ENCODE assay signal across 12 mouse cellular contexts in genomic region chr4:82364696-82365385, GRCm38 (mm10).
DNase-seq lines count a peak whose midpoint lies in the region; ATAC-seq and TF ChIP-seq lines count a peak whose summit lies in the region.
"Had no signal": no experiment of that assay in that cellular context is flagged by ENCODE, and none has a peak within 500 bp of the region (broad histone marks: within the 10 kb centered on the region; RNA-seq: fewer than 3 reads in every experiment).

No protein-coding gene starts in this region.

- no peak for TF ChIP-seq CTCF in kidney, postnatal 0 days (IDR thresholded peaks at IDR 0.05; ENCODE audit: low read depth)
- no peak for TF ChIP-seq CTCF in testis, adult 2 months (IDR thresholded peaks at IDR 0.05; ENCODE audit: control insufficient read depth, insufficient read depth, insufficient replicate concordance, low read depth, low read length)

- 0 out of 2 replicates have a peak overlapping the region, but pooled peaks have one; percentile 15 for H3K27ac ChIP-seq in forebrain, embryonic 15.5 days (replicated peaks)
- H3K27ac ChIP-seq in forebrain, embryonic 14.5 days (ENCODE audit: low read depth, low read length) = no peak overlapping the region
- H3K27ac ChIP-seq in kidney, postnatal 0 days = peak overlapping the region; percentile 5; the same call in 1 of the 2 replicates
- peak overlapping the region; percentile 21; the same call in 1 of the 2 replicates for H3K27ac ChIP-seq in testis, adult 2 months (ENCODE audit: control insufficient read depth, insufficient read depth, low read depth, low read length)
- H3K27ac ChIP-seq: embryonic facial prominence, embryonic 12.5 days; hindbrain, embryonic 10.5 days had no signal

- 88% methylated on average over 4 of the region's 4 CpGs for WGBS in forebrain, embryonic 15.5 days
- WGBS in forebrain, embryonic 14.5 days = 93% methylated on average over 4 of the region's 4 CpGs
- 59% methylated on average over 4 of the region's 4 CpGs for WGBS in kidney, postnatal 0 days

- no peak overlapping the region for H3K4me2 ChIP-seq in forebrain, embryonic 15.5 days (replicated peaks)
- H3K4me2 ChIP-seq in forebrain, embryonic 14.5 days (ENCODE audit: low read length) = no peak overlapping the region
- H3K4me2 ChIP-seq in kidney, postnatal 0 days (ENCODE audit: low read length) = no peak overlapping the region
- H3K4me2 ChIP-seq: embryonic facial prominence, embryonic 12.5 days had no signal

- H3K9ac ChIP-seq in forebrain, embryonic 15.5 days (replicated peaks) = no peak overlapping the region
- H3K9ac ChIP-seq in forebrain, embryonic 14.5 days (ENCODE audit: low read length) = no peak overlapping the region
- H3K9ac ChIP-seq in kidney, postnatal 0 days (ENCODE audit: low read depth, low read length) = no peak overlapping the region
- H3K9ac ChIP-seq: embryonic facial prominence, embryonic 12.5 days had no signal

- no peak for TF ChIP-seq POLR2A in testis, adult 2 months (IDR thresholded peaks at IDR 0.05; ENCODE audit: control insufficient read depth, low read depth, low read length)

- ATAC-seq in forebrain, embryonic 15.5 days (replicated peaks) = no peak
- ATAC-seq in forebrain, embryonic 14.5 days = no peak
- ATAC-seq in kidney, postnatal 0 days (replicated peaks; ENCODE audit: low FRiP score, low read depth) = no peak

- no peak for DNase-seq in forebrain, embryonic 14.5 days (ENCODE audit: low spot score)
- no peak for DNase-seq in kidney, postnatal 0 days (ENCODE audit: low spot score)
- DNase-seq in kidney, postnatal 14 days = no peak
- DNase-seq in testis, postnatal 14 days (ENCODE audit: low spot score) = no peak
- DNase-seq in right cerebral cortex, postnatal 25 days = no peak
- no peak for DNase-seq in urinary bladder, postnatal 36 days (ENCODE audit: low spot score in 2 of 2)
- DNase-seq: cerebellum, adult 9-10 months; kidney, adult 18-20 months had no signal

- H3K4me3 ChIP-seq in forebrain, embryonic 15.5 days = no peak overlapping the region
- no peak overlapping the region for H3K4me3 ChIP-seq in forebrain, embryonic 14.5 days (ENCODE audit: low read depth, low read length)
- no peak overlapping the region for H3K4me3 ChIP-seq in kidney, postnatal 0 days (replicated peaks; ENCODE audit: low read depth, low read length)
- no peak overlapping the region for H3K4me3 ChIP-seq in testis, adult 2 months (ENCODE audit: control insufficient read depth, low read depth, low read length)
- H3K4me3 ChIP-seq: embryonic facial prominence, embryonic 12.5 days; hindbrain, embryonic 10.5 days had no signal

- no peaks in the 10 kb centered on the region for H3K36me3 ChIP-seq in forebrain, embryonic 15.5 days
- peaks cover 5% of the 10 kb centered on the region; the same call in 1 of the 2 replicates for H3K36me3 ChIP-seq in forebrain, embryonic 14.5 days (ENCODE audit: control insufficient read depth, insufficient read depth, low read length)
- no peaks in the 10 kb centered on the region for H3K36me3 ChIP-seq in kidney, postnatal 0 days (ENCODE audit: insufficient read depth, low read length)
- H3K36me3 ChIP-seq in testis, adult 2 months (ENCODE audit: control insufficient read depth, insufficient read depth, low read length) = no peaks in the 10 kb centered on the region
- H3K36me3 ChIP-seq: embryonic facial prominence, embryonic 12.5 days; hindbrain, embryonic 10.5 days had no signal

- no peaks in the 10 kb centered on the region for H3K9me3 ChIP-seq in forebrain, embryonic 15.5 days
- no peaks in the 10 kb centered on the region for H3K9me3 ChIP-seq in forebrain, embryonic 14.5 days (replicated peaks; ENCODE audit: control insufficient read depth, low read length)
- no peaks in the 10 kb centered on the region for H3K9me3 ChIP-seq in kidney, postnatal 0 days (replicated peaks; ENCODE audit: low read length)
- H3K9me3 ChIP-seq: embryonic facial prominence, embryonic 12.5 days; hindbrain, embryonic 10.5 days had no signal

- H3K27me3 ChIP-seq in forebrain, embryonic 15.5 days = no peaks in the 10 kb centered on the region
- H3K27me3 ChIP-seq in forebrain, embryonic 14.5 days (replicated peaks; ENCODE audit: control insufficient read depth, insufficient read depth, low read length) = no peaks in the 10 kb centered on the region
- H3K27me3 ChIP-seq in kidney, postnatal 0 days (ENCODE audit: insufficient read depth, low read length) = no peaks in the 10 kb centered on the region
- H3K27me3 ChIP-seq in testis, adult 2 months (ENCODE audit: control insufficient read depth, insufficient read depth, low read length) = no peaks in the 10 kb centered on the region
- H3K27me3 ChIP-seq: embryonic facial prominence, embryonic 12.5 days had no signal

- H3K4me1 ChIP-seq in forebrain, embryonic 15.5 days = peaks cover 62% of the 10 kb centered on the region
- H3K4me1 ChIP-seq in forebrain, embryonic 14.5 days (ENCODE audit: control insufficient read depth, insufficient read depth, low read length) = peaks cover 20% of the 10 kb centered on the region
- H3K4me1 ChIP-seq in kidney, postnatal 0 days (replicated peaks; ENCODE audit: insufficient read depth, low read length) = peaks cover 16% of the 10 kb centered on the region; the same call in 1 of the 2 replicates
- H3K4me1 ChIP-seq in testis, adult 2 months (ENCODE audit: control insufficient read depth, insufficient read depth, low read length) = no peaks in the 10 kb centered on the region
- H3K4me1 ChIP-seq: hindbrain, embryonic 10.5 days had no signal
